Mouse (Mus musculus): ENCODE measurements around the gene Samd8.

Gene Samd8

GRCm38 (mm10) chr14:21792250-21792649 is 41.9 kb downstream of the Samd8 start:
- DNase-seq (ENCODE audit: low spot score in 2 of 2), result peak in 1 of 2 experiments; percentile 45

DNA sequence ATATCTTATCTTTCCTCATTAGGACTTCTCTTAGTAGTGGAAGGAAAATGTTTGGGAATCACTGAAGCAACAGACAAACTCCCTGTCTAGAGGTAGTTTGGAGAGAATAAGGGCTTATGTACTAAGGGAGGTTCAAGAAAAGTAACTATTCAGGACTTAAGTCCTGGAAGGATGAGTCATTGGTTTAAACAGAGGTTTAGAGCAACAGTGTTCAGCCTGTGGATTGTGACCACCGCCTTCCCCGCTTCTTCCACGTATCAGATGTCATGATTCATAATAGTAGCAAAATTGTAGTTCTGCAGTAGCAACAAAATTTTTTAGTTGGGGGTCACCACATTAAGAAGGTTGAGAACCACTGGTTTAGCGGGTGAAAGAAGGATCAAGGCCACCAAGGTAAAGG is 50.3 kb downstream of the Samd8 start:
- DNase-seq (ENCODE audit: low spot score in 2 of 2), result no peak

DNA sequence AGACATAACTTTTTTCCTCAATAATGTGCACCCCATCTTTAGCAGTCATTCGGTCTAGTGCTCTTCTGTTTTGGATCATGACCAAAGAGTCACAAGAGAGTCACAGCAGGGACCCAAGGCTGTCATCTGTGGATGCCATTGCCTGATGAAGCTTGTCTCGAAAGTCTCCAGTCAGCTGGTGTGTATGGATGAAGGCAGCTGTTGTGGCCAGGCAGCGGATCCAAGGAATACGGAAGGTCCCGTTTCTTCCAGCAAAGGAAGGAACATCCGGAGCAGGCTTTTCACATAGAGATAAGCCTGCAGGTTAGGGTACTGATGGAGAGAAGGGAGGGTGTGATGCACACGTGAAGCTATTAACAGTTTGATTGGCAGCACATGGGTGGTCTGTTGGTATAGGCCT is 51.3 kb downstream of the Samd8 start:
- no peak for DNase-seq (ENCODE audit: low spot score in 2 of 2)

DNA sequence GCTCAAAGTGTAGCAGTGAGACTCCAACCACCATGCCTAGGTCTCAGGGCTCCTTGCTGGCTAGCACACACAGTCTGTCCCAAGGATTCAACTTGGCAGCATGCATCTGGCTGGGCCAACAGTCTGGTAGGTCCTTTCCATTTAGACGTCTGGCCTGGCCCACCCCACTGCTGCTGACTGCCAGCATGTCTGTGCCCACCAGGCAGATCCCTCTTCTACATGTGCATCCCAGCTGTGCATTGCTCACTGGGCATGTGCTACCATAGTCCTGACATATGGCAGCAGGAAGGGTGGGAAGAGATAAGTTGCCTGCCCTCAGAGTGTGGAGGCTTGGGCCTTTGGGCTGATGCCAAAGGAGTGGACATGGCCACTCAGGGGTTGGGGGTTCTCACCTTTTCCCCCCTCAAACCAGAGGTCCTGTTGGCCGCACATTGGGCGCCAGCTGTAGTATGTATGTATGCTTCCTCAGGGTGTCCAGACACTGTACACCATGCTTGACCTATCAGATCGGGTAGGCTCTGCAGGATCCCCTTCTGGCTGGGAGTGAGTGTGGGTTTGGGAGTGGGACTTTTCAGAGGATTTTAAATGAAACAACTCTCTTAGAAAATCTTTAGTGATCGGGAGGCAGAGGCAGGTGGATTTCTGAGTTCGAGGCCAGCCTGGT is 52.3 kb downstream of the Samd8 start:
- no peak for DNase-seq (ENCODE audit: low spot score in 2 of 2)

DNA sequence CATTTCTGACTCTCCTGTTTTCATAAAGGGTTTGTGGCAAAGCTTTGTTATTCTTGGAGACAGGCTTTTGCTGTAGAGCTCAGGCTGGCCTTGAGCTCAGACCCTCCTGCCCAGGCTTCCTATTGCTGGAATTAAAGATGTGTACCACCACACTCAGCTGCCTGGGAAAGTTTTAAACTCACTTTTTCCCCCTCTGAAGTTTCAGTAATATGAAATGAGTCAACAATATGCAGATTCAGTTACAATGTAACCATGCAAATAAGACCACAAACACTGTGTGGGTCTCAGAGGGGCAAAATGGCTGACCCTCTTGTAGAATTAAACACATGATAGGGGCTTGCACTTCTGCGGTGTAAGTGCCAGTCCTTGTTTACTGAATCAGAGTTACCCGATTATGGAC is 55.9 kb downstream of the Samd8 start:
- no peak for DNase-seq (ENCODE audit: low spot score in 2 of 2)

GRCm38 (mm10) chr14:21806631-21807160 is 56.4 kb downstream of the Samd8 start:
- no peak for DNase-seq (ENCODE audit: low spot score in 2 of 2)

DNA sequence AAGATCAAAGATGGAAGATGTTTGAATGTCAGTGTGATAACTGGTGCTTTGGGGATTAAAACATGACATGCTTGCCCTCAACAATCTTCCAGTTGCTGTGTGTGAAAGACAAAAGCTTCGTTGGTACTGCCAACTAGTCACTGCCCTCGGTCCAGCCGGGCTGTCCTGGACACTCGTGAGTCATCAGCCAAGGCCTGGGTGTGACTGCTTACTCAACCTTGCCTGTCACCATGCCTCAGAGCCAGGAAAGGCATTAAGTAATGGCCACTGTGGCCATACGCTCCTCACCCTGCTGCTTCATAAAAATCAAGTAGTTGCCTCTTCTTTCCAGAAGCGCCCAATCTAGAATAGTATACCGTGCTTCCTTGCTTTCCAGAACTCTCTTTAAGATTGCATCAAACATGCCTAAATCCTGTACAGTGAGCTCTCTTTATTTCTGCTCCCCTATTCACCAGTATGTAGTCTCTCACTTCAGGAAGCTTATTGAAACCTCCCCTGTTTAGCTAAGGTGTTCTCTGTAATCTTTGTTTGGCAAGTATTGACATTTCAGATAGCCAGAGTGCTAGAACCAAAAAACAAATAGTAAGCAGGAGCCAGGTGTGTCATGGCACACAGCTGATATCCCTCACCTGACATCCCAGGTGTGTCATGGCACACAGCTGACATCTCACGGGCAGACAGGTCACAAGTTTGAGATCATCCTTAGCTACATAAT is 58.0 kb downstream of the Samd8 start:
- no peak for DNase-seq (ENCODE audit: low spot score in 2 of 2)

DNA sequence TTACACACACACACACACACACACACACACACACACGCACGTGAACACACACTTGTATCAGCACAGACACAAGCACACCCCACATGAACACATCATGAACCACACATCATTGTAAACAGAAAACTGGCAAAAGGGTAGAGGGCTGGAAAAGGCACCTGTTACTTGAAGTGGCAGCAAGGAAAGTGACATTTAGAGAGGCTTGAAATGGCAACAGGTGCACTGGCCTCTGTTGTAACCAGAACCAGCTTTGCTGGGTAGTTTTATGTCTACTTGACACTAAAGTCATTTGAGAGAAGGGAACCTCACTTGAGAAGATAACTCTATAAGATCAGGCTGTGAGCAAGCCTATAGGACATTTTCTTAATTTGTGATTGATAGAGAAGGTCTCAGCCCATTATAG is 59.1 kb downstream of the Samd8 start:
- DNase-seq (ENCODE audit: low spot score in 2 of 2), result no peak

DNA sequence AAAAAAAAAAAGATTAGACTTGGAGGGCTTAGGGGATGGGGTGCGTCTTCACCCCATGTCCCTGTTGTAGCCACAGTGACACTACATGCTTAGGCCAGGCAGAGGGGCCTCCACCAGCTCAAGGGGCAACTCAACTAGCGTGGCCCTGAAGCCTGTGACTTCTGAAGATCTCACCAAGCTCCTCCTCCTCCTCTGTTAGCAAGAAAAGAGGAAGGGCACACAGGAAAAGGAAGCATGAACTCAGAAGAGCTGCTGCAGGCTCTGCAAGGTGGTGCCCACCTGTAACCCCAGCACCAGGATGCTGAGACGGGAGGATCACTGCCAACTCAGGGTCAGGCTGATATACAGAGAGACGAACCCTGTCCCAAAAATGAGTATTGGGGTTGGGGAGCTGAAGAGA is 61.0 kb downstream of the Samd8 start:
- no peak for DNase-seq (ENCODE audit: low spot score in 2 of 2)

GRCm38 (mm10) chr14:21811744-21812393 is 61.5 kb downstream of the Samd8 start:
- DNase-seq (ENCODE audit: low spot score in 2 of 2), result no peak

GRCm38 (mm10) chr14:21812590-21813162 is 62.3 kb downstream of the Samd8 start:
- DNase-seq (ENCODE audit: low spot score in 2 of 2), result peak in 1 of 2 experiments; percentile 55

- DNase-seq (ENCODE audit: low spot score in 2 of 2), result no peak
Observed at GRCm38 (mm10) chr14:21813216-21813615, 62.9 kb downstream of the Samd8 start.

DNA sequence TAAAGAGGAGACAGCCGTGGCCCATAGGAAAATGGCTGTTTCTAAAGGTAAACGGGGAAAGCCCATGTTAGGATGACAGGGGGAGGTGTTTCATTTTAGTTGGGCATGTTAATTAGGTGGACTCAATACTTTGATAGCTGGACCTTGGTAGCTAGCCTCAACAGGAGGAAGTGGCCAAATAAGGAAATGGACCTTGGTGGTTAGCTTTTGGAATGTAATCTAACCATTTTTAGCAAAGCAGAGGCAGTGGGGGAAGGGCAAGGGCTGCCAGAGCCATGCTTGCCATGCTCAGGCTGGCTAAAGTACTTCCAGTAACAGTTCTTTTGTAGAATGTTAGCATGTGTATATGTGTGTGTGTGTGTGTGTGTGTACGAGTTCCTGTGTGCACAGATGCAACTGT is 63.5 kb downstream of the Samd8 start:
- DNase-seq (ENCODE audit: low spot score in 2 of 2), result no peak

- DNase-seq (ENCODE audit: low spot score in 2 of 2), result no peak
Observed at GRCm38 (mm10) chr14:21814606-21815005, 64.3 kb downstream of the Samd8 start.

DNA sequence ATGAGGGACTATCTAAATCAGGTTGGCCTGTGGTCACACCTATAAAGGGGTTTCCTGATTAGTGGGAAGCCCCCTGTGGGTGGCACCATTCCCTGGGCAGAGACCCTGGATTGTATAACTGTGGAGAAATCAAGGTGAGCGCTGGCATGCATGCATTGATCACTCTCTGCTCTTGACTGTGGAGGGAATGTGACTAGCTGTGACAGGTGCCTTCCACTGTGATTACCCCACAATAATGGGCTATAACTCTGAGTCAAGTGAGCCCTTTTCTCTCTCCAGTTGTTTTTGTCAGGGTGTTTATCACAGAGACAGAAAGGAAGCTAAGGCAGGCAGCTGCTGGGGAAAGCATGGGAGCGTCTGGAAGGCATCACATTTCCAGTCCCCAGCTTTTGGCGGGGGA is 65.9 kb downstream of the Samd8 start:
- DNase-seq (ENCODE audit: low spot score in 2 of 2), result no peak

DNA sequence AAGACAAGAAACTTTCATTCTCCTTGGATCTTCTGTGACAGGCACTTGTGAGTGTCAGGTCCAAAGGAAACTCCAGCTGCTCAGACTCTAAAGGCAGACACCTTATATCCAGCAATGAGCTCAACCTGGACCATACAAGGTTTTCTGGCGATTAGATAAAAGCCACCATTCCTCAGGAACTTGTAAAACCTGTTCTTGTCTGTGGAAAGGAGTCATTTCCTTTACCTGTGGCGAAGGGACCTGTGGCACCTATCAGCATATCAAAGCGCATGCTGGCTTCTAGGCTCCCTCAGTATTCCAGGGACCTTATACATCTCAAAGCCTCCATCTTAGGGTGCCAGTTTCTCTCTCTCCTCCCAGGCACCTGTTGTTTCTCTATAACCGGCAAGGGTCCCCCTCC is 67.1 kb downstream of the Samd8 start:
- no peak for DNase-seq (ENCODE audit: low spot score in 2 of 2)

DNA sequence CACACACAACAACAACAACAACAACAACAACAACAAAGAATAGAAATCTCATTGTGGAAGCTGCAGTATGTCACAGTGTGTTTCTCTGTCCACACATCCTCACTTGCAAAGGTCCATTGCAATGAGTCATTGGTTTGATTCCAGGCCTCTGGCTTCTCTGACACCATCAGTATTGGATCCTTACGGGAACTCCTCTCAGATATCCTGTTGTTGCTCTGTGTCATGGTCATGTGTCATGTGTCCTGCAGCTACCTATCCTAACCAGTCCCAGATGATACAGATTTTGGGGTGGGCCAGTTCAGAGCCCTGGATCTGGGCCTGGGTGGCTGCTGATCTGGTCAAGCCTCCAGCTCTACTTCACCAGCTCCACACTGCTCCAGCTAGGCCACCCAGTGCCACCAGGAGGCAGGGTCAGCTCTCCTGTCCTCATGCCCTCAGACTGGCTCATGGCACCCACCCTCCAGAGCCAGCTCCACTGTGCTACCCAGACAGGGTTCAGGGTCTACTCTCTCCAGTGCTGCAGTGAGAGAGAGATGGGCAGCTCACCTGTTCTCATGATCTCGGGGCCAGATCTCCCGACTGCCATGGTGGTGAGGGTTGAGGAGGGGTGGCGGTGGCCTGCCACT is 70.7 kb downstream of the Samd8 start:
- DNase-seq (ENCODE audit: low spot score in 2 of 2), result no peak

- no peak for DNase-seq (ENCODE audit: low spot score in 2 of 2)
Observed at GRCm38 (mm10) chr14:21822307-21822706, 72.0 kb downstream of the Samd8 start.

DNA sequence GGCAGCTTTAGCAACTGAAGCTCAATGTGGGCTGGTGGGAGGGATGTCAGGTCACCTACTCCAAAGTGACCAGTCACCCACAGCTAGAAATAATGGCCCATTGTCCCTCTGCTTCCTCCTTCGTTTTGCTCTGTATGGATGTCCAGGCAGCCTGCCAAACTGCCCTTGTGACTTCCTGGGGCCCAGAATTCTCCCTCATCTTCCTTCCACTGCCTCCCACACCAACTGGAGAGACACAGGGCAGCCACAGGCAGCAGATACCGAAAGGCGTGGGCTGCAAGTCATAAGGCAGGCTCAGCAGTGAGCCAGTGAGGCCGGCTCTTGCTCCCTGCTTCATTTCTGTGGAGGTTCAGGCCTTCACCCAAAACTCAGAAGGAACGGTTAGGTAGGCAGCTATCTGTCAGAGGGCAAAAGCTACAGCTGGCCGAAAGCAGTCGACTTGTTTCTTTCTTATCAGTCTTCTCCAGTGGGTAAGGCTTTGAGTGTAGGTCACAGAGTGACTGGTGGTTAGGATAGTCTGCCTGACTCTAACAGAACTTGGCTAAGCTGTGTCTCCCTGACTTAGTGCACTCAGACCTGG is 72.6 kb downstream of the Samd8 start:
- peak; percentile 83 for DNase-seq (ENCODE audit: low spot score in 2 of 2)

- no peak for DNase-seq (ENCODE audit: low spot score in 2 of 2)
Observed at GRCm38 (mm10) chr14:21823897-21824296, 73.6 kb downstream of the Samd8 start.

GRCm38 (mm10) chr14:21824938-21825337 is 74.6 kb downstream of the Samd8 start, which contains the start of gene Vdac2:
Gene Vdac2 (plus strand): TSS chr14:21825238.
- DNase-seq (ENCODE audit: low spot score in 2 of 2), result no peak
